Mouse (Mus musculus): ENCODE measurements around the gene Depdc7.

GRCm38 (mm10) chr2:104688724-104689123 lies 54.0 kb downstream of the Depdc7 start:
- TF ChIP-seq POLR2A (IDR thresholded peaks at IDR 0.05; ENCODE audit: insufficient read depth, low read depth, low read length) (no peak), CTCF (IDR thresholded peaks at IDR 0.05; ENCODE audit: insufficient read depth, low read depth, low read length) (no peak)

All from olfactory bulb, adult 2 months (tissue).